Mouse (Mus musculus) retina, postnatal 7 days (tissue): Measurements from ENCODE around the gene Tpr.
A peak's percentile ranks its signal among the peaks of the same experiment; 100 is the strongest.

ENCODE experiments used
- DNase-seq: peaks from one replicate; pipeline ENCODE4 v3.0.0-alpha.2; 2012; ENCODE audit warnings: low read depth, low spot score

Gene Tpr

DNA sequence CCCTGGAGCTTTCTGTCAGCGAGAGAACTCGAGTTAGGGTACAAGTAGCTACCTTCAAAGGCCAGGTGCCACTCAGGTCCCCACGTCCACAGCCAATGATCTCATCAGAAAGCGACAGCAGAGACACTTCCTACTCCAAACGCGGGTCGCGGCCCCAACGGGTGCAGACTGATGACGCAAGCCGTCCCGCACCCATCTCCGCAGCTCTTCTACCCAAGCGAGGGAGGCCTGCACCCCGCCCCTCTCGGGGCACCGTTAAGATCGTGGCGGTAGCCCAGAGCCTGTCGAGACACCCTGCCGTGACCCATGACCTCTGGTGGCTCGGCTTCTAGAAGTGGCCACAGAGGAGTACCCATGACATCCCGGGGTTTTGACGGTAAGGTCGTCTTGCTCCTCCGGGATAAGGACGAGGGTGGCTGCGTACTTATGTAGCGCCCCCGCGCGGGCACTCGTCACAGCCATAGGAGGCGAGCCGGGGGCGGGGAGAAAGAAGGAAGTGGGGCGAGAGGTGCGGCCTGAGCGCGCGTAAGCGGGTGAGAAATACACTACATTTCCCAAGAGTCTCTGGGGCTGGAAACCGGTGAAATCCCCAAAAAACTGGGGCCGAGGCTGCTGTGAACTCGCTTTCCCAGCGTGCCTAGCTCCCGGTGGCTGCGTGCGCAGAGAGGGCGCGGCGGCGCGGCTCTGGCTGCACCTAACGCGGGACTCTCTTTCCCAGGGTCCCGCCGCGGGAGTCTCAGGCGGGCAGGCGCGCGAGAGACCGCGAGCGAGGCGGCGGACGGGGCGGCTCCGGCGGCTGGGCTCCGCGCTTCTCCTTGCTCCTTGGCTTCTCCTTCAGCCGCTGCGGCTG lies at the start of gene Tpr, which contains the start of gene Odr4:
Gene Tpr, plus strand, starts transcription at position 201 of the 850 bp plus-strand sequence.
Gene Odr4, minus strand, starts transcription at position 443 of the 850 bp plus-strand sequence.
- peak; percentile 96 for DNase-seq

DNA sequence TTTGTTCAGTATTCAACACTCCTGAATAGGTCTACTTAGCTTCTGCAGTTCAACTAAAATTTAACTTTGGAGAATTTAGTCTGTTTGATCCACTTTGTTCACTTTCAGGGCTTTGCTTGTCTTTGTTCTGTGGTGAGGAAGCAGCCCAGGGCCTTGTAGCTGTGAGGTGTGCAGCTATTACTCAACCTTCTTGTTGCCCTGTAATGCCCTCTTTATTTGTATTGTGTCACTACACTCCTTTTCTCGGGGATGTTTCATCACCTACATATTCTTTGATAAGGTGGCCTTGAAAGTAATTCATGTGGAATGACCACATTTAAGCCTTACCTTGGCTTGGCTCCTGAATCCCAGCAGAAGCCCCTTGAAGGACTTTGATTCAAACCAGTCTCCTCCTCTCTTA lies 31.8 kb upstream of the Tpr start:
- DNase-seq = no peak

DNA sequence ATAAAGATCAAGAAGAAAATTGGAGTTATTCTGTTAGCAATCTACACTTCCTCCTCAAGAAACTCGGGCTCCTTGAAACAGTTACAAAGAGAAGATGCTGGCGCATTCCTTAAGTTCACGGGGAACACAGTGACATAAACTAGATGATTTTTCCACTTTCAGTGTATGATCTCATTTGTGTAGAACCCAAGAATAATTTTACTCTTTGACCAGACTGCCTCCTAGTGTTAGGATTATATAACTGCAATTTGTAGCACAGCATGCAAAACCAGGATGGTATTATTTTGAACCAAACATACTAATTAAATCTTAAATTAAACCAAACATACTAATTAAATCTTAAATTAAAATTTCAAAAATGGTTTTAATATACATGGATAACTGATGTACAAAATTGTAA lies 19.7 kb upstream of the Tpr start:
- DNase-seq = peak; percentile 28

DNA sequence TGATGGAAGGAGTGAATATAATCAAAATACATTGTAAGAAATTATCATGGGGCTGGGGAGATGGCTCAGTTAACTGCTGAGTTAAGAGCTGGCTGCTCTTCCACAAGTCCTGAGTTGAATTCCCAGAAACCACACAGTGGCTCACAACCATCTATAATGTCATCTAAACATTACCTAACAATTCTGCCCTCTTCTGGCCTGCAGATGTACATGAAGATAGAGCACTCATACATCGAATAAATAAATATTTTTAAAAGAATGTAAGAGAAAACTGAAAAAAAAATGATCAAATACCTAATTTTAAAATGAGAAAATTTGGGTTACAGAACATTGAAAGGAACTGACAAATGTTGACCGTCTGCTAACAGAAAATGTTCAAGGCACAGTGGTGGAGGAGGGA lies 18.4 kb upstream of the Tpr start:
- DNase-seq = no peak

DNA sequence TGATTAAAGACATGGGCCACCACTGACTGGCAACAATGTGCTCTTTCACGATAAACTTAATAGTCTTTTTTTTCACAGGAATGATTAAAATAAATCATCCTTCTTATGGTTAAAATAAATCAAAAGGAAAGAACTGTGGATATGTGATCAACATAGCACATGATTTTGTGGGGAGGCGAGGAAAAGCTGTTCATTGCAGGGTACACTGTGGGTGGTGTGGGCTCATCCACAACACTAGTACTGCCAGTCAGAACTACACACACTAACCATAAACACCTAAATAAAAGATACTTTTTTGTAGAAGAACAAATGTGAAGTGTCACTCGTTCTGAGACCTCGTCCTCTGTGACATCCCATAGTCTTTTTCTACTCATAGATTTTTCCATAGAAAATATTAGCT lies 8.5 kb upstream of the Tpr start:
- no peak for DNase-seq

DNA sequence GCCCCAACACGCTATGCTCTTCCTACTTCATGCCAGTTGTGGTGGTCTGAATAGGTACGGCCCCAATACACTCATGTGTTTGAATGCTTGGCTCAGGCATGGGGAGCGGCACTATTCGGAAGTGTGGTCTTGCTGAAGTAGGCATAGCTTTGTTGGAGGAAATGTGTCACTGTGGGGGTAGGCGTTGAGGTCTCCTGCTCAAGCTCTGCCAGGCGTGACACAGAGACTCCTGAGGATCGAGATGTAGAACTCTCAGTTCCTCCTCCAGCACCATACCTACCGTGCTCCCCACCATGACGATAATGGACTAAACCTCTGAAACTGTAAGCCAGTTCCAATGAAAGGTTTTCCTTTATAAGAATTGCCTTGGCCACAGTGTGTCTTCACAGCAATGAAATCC lies 5.1 kb upstream of the Tpr start:
- DNase-seq = no peak

DNA sequence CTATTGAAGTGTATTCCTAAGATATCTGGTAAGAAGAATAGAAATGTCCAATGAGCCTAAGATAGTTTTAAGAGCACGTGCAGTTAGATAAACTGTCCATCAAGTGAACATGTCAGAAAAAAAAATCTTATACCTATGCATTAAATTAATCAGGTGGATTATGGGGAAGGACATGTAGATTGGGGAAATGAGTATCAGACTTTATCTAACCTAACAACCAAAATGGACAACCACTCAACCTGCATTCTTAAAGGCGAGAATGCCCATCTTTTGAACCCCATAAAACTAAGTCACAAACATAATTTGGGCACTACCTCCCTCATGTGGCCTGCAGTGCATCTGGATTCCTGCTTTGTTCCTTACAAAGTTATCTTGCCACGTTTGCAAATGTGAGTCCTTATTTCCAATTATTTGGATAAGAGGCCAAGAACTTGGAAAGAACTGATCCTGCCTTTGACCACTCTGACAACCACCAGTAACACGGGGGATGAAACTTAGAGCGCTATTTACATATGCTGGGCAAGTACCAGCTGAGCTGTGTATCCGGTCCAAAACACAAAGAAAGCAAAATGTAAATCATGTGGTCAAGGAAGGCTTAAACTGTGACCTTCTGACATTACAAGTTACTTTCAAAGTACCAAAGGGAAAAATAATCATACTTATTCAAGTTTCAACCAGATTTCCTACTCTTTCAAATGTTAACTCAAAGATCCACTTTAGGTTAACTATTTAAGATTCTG lies 3.1 kb upstream of the Tpr start:
- DNase-seq = no peak

DNA sequence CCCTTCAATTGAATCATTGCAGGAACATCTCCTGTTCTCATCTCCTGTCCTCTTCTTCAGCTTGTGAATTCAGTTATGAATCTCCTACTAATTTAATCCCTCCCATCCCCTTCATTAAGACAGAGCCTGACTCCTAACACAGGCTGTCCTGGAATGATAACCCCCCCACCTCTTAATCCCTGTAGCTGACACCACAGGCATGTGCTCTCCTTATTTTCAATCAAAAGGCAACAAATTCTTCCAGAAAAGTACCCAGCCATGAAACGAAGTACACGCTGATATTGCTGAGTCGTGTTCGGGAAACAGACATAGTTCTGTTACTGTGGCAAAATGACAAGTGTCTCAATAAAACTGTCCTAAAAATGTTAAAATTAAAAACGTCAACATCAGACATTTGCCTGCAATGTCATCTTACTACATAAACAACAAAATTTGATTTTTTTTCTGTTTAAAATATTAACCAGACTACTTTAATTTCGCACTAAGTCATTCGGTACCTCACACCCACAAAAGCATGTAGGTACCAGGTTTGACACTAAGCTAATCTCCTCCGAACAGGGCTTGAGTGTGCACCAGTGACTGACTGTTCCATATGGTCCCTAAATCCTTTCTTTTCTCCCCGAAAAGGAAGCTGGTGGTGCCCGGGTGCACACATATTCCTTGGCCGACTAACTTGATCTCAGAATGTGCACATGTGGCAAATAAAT lies 554 bp upstream of the Tpr start:
- no peak for DNase-seq

DNA sequence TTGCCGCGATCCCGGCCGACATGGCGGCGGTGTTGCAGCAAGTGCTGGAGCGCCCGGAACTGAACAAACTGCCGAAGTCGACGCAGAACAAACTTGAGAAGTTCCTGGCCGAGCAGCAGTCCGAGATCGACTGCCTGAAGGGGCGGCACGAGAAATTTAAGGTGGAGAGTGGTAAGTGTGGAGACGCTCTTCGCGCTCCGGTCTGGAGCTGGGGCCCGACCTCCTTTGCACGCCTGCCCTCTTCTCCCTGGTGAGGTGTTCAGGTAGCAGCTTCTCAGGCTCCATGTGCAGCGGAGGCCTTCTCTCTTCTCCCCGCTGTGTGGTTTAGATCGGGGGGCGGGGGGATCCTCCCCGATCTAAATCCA lies 832 bp downstream of the Tpr start:
- no peak for DNase-seq

DNA sequence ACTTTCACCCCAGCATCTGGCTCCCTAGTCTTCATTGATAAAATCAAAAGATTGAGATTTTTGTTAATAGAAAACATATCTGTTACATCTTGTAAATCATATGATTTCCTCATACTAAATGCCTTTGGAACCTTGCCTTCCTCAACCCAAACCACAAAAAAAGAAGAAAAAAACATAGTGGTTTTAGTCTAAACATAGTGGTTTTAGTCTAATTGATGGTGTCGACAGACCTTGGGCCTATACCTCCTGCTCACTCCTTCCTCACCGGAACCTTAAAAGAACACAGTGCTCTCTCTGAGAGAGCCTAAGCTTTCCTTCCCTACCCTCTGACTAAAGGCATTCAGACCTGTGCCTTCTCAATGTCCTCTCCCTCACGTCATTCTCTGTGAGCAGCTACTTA lies 3.4 kb downstream of the Tpr start:
- DNase-seq = no peak

DNA sequence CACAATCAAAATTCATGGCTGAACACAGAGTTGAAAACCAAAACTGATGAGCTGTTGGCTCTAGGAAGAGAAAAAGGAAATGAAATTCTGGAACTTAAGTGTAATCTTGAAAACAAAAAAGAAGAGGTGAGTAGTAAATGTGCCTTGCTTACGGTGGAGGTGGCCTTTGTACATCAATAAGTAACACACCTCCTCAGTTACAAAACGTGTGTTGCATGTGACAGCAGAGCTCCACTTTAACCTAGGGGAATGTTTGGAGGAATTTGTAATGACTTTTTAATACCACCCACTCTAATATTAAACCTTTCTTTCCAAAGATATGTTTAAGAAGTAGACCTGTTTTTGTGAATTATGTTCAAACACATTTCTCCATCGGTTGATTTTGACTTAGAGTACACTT lies 11.3 kb downstream of the Tpr start:
- no peak for DNase-seq

DNA sequence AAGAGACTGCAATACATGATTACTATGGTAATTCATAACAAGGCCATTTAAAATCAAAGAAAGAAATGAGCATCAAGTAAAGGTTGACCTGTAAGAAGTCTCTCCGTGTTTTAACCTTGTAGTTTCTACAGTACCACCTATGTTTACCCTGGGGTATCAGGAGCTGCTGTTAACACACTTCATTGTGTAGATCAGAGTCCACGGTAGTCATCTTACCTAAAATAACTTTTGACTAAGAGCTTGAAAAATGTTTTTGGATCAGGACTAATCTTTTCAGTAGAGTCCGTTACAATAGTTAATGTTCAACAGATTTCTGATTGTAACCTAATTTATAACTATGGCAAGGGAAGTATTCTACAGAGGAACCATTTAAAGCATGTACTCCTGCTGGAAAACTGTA lies 11.9 kb downstream of the Tpr start:
- DNase-seq = no peak

DNA sequence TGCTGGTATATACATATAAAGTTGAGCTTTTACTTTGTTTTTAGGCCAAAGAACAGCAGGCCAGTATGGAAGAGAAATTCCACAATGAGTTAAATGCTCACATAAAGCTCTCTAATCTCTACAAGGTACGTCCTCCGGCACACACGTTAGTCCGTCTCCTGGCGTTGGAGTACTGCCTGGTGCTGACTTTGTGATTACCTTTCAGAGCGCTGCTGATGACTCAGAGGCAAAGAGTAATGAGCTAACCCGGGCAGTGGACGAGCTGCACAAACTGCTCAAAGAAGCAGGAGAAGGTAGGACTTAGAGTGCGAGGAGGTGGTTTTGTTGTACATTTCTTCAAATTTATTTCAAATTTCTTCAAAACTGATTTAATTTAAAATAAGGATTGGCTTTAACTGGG lies 14.6 kb downstream of the Tpr start:
- no peak for DNase-seq

DNA sequence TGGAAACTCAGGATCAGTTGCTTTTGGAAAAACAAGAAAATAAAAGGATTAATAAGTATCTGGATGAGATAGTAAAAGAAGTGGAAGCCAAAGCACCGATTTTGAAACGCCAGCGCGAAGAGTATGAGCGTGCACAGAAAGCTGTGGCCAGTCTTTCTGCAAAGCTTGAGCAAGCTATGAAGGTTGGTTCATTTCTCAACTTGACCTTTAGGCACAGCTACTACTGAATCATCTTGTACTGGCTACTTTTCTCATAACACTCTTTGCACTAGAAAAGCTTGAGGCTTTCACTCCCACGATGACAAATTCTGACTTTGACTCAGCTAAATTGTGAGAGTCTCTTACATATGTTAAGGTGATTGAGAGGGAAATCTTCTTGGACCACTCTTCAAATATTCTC lies 17.4 kb downstream of the Tpr start:
- DNase-seq = no peak

DNA sequence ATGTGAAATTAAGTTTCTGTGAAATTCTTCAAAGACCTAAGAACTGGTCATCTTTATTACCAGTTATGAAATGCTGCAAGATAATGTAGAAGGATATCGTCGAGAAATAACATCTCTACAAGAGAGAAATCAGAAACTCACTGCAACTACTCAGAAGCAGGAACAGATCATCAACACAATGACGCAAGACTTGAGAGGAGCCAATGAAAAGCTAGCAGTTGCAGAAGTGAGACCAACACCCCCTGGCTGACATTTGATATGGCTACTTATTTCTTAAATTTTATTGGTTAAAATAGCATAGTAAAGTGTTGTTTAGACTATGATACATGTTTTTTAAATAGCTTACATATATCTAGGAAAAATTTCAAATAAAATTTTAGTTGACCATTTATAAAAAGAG lies 23.4 kb downstream of the Tpr start:
- no peak for DNase-seq

DNA sequence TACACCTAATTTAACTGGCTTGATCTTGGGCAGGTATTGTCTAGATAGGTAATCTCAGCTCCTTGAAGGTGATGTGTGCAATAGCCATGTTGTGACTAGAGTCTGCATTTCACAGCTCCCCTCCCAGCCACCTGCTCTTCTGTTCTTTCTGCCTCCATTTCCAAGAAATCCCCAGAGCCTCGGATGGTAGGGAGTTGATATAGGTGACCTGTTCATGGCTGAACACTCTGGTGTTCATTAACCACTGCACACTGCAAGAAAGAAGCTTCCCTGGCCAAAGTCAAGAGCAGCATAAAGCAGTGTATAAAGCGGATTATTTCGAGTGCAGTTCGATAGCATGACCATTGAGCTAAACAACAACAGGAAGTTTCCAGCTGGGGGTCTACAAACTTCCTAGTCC lies 25.8 kb downstream of the Tpr start:
- DNase-seq = no peak

DNA sequence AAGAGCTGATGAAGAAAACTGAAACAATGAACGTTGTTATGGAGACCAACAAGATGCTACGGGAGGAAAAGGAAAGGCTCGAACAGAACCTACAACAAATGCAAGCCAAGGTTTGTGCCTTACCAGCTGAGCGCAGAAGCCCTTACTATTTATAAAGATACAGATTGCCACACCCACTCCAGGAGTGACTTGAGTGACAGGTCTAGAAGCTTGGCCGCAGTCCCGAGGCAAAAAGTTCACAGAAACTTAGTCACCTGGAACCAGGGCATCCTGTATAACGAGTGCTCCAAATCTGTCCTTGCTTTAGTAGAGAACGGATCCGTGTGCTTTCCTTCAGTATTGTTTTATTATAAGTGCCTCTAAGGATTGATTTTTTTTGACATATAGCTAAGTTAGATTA lies 33.0 kb downstream of the Tpr start:
- DNase-seq = no peak

DNA sequence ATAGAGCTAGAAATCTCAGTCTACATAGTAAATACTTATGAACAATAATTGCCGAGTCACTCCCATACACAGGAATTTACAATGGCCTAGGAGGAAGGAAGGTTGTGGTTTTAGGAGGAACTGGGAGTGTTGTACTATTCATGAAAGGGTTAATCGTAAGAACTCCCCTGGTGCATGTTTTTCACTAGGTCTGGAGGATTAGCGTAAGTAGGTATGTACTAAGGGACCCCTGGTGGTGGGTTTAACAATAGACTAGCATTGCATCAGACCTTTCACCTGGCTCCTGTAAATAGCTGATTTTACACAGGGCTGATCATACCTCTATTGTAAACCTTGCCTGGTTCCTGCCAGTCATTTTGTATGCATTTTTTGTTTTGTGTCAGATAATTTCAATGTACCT lies 33.6 kb downstream of the Tpr start:
- DNase-seq = no peak

DNA sequence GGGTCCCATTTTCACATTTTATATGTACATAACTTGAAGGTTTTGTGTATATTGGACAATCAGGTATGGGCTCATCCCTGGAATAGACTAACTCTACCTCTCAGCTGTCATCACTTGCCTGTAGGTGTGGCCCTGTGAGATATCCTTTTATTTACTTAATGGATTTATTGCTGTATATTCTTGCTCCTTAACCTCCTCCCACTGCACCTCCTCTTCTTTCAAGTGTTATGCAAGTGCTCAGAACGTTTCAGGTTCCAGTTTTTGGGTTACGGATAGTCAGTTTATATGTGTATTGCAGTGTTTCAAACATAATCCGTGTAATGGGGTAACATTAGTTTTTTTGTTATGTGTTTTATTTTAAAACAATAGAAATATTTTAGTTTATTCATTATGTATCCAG lies 46.0 kb downstream of the Tpr start:
- no peak for DNase-seq

DNA sequence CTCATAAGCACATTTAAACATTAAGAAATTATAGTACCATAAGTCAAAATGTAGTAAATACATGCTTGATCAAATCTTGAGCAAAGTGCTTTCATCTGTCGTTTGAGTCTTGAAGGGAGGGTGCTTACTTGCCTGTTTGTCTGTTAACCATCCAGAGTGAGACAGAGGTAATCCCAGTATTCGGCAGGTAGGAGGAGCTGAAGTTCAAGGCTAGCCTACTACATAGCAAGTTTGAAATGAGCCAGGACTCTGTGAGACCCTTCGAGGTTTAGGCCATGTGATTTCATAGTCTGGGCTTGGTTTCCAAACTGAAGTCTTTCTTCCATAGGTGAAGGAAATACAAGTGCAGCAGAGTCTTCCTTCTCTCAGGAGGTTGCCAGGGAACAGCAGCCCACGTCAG lies 49.1 kb downstream of the Tpr start:
- DNase-seq = no peak

DNA sequence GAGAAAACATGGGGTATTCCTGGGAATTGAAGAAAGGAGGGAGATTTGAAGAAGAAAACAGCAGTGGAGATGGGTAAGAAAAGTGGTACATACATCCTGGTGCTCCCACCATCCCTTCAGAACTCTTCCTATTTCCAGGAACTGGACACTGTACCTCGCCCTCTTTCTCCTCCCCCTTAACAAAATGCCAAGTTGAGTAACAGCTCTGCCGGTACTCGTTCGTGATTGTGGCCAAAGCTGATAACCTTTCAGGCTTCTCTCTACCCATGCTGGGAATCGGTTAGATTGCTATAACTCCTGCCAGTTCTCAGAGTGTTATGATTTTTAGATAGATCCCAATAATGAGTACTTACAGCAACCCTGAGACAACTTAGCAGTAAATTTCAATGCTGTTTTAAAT lies 66.3 kb downstream of the Tpr start:
- DNase-seq = no peak

DNA sequence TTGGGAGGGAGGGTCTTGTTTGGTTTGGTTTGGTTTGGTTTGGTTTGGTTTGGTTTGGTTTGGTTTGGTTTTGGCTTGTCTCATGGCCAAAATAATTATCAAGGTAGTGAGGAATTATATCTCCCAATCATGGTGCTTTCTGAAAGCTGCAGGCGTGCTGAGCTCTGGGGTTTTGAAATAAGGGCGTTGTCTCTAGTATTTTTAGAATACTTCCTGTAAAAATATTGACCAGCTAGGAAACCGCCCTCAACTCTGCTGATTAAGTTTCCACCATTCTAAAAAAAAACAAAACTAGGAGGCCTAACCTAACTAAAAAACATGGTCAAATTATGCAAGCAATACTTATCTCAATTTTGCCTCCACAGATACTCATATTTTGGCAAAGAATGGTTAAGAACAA lies 67.0 kb downstream of the Tpr start:
- DNase-seq = no peak

DNA sequence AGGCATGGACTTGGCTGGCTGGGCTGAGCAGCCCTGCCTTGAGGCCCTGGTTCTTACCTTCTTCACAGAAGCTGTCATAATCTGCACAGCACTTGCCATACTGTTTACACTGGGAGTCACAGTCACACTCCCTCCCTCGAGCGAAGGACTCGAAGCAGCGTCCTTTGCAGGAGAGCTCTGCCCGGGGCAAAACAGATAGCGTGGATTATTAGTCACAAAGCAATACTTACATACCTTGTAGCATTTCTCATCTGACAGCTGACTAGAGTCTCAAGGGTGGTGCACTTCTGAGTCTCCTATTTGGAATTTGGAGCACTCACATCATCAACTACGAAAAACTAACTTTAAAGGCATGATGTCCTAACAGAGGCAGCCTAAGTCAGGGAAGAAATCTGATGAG lies 68.0 kb downstream of the Tpr start:
- DNase-seq = no peak
